Mouse (Mus musculus): Measurements from ENCODE around the gene Rab22a.
"Not testable (repeated sequence)": the region's sequence is repeated elsewhere in the genome, so short reads cannot be mapped to it uniquely, and the experiment has no call there.

Rab22a gene

GRCm38 (mm10) chr2:173672328-173672896 lies 12.9 kb downstream of the Rab22a start:
- DNase-seq (ENCODE audit: low spot score in 2 of 2): no peak

DNA sequence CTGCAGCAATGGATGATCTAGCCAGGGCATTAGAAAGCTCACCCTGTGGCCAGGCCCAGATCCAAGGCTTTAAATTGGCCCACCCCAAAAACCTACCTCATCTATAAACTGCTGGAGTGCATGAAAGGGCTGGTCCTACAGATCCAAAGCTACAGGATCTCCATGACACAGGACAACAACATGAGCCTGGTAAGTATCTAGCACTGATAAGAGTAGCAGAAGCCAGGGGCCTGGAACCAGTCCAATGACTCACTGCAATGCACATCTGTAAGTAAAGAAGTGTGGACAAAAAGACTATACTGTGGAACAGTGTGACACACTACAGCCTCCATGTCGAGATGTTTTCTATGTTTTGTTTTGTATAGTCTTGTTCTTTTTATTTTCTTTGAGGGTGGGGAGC lies 13.9 kb downstream of the Rab22a start:
- DNase-seq (ENCODE audit: low spot score in 2 of 2): no peak

DNA sequence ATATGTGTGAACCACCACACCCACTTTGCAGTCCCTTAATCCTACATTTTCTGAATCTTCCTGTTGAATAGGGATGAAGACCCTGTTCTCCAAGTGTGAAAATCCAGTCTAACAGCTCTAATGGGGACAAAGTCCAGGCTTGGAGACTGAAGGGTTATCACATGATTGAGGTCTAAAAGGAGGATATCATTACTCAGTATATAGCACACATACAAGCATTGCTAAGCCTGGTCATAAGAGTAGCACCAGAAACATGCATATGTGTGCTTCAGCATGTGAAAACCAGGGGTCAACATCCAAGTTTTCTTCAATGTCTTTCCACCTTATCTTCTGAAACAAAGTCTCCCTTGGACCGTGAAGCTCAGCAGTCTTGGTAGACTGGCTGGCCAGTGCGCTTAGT lies 19.0 kb downstream of the Rab22a start:
- no peak for DNase-seq (ENCODE audit: low spot score in 2 of 2)

DNA sequence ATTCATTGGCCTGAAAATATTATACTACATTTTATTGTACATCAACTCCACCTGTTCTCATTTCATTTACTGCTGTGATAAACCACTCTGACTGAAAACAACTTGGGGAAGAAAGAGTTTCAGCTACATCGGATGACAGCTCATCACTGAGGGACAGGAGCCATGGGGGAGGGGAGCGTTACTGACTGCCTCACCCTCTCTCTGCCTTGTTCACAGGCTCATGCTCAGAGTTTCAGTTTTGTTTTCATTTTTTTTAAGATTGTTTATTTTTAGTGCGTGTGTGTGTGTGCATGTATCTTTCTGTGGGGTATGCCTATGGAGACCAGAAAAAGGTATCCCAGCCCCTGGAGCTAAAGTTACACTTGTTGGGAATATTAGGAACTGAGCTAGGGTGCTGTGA lies 19.7 kb downstream of the Rab22a start:
- no peak for DNase-seq (ENCODE audit: low spot score in 2 of 2)

DNA sequence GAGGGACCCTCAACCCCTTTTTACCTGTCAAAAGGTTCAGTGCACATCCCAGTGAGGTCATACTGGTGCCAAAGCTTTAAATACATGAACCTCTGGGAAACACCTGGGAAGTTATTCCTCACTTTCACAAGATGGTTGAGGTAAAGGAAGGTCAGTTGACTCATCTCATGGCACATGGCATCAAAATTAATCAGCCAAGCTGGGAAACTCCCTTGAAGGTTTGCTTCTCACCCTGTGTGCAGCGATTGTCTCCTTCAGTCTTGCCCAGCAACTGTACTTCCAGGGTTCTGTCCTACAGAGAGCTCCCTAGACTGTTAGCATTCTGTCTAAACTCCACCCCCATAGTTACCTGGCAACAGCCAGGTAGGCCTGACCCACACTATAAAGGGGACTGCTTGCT lies 20.6 kb downstream of the Rab22a start:
- DNase-seq (ENCODE audit: low spot score in 2 of 2): no peak

DNA sequence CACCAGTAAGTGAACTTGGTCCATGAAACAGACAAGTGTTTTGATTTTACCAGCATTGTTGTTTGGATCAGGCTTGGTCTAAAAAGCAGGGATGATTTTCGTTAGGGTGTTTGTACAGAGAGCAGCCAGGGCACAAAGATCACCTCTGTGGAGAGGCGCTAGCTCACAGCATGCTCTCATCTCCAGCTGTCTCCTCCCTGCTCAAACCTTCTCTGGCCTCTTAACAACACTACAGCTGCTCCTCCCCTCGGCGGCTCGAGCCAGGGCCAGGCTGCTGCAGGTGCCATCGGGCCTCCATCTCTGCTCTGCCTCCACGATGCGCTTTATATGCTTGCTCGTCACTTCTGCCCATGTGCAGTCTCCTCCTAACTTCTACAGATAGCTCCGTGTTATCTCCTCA lies 23.2 kb downstream of the Rab22a start:
- no peak for DNase-seq (ENCODE audit: low spot score in 2 of 2)

DNA sequence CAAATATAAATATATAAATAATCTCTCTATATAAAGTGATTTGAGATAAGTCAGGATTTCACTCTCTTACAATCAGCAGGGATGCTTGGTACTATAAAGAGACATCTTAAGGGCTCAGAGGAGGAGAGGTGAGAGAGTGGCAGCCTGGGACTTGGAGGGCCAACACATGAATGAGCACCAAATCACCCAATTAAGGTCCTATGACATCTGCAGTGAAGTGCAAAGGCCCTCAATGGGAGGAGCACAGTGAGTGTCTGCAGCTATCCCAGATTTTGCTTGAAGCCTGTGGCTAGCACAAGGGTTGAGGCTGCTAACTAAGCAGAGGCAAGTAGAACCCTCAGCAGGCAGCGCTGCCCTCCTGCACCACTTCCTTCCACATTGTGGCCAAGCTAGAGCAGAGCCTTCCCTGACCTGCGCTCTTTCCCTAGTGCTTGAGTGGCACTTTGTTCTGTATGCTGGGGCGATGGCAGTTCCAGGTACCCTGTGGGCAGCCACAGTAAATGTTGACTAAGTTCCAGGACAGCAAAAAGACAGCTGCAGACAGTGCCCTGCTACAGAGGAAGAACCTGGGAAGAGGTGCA lies 26.3 kb downstream of the Rab22a start:
- no peak for DNase-seq (ENCODE audit: low spot score in 2 of 2)

DNA sequence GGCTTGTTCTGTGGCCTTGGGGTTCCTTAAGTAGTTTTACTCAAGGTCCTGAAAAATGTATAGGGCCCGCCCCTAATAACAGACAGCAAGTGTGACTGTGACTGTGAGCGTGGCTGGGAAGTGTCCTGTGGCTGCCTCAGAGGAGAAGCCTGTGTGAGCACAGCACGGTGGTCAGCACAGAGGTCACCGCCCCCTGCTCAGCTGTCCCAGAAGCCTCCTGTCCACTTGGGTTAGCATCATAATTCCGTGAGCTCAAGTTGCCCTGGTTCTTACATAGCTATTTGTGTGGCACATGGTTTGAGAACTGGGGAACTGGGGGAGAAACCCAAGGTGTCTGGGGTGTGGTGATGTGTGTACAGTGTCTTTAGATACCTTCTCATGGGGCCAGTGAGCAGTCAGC lies 27.8 kb downstream of the Rab22a start:
- no peak for DNase-seq (ENCODE audit: low spot score in 2 of 2)

GRCm38 (mm10) chr2:173689835-173690234 lies 30.3 kb downstream of the Rab22a start:
- DNase-seq (ENCODE audit: low spot score in 2 of 2): no peak

GRCm38 (mm10) chr2:173691748-173692147 lies 32.2 kb downstream of the Rab22a start:
- DNase-seq (ENCODE audit: low spot score in 2 of 2): no peak

DNA sequence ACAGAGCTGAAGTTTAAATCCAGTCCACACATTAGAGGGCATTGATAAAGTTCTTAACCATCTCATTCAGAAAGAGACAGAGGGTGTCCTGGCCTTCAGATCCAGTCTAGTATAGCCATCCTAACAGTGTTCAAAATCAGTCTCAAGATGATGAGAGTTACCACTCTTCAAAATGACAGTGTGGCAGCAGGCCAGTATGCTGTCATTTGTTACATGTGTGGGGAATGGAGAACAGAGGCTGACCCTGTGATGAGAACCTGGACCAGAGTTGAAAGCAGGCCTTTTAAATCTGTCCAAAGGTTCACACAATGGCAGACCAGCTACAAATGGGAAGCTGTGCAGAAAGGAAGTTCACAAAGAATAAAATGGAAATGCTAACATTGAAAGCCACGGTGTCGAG lies 33.1 kb downstream of the Rab22a start:
- DNase-seq (ENCODE audit: low spot score in 2 of 2): no peak

GRCm38 (mm10) chr2:173698850-173699249 lies 39.3 kb downstream of the Rab22a start:
- no peak for DNase-seq (ENCODE audit: low spot score in 2 of 2)

DNA sequence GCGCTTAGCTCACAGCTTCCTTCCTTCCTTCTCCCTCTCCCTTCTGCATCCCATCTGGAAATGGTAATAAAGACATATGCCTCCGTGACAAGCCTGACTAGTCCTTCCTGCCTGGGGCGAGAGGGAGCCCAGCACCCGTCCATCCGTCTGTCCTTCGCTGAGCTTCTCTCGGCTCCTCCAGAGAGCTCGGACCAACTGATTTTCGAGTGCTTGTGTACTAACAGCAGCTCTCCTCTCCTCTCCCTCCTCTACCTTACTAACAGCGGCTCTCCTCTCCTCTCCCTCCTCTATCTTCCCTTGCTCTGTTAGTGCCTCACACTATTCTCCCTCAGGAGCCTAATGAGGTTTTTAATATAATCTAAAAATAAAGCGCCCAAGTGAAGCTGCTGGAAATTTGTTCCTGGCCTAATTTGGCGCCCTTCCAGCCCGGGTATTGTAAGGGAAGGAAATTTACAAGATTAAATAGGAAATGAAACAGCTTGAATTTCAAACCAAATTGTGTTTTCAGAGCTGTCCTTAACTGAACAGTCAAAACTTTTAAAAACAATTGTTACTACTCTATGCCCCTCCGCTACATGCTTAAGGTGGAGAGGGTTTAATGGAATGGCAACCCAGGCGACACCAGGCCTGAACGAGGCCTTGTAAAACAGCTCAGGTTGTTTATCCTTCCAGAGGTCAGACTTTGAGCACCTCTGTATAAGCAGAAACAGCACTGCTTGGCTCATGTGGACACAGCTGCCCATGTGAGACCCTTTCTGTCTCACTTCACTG lies 42.7 kb downstream of the Rab22a start:
- no peak for DNase-seq (ENCODE audit: low spot score in 2 of 2)

GRCm38 (mm10) chr2:173702867-173703237 lies 43.3 kb downstream of the Rab22a start:
- DNase-seq (ENCODE audit: low spot score in 2 of 2): no peak

GRCm38 (mm10) chr2:173705827-173706551 lies 46.4 kb downstream of the Rab22a start:
- DNase-seq (ENCODE audit: low spot score in 2 of 2): no peak

GRCm38 (mm10) chr2:173707626-173708025 lies 48.1 kb downstream of the Rab22a start:
- DNase-seq (ENCODE audit: low spot score in 2 of 2): not testable (repeated sequence)

GRCm38 (mm10) chr2:173710193-173710592 lies 50.6 kb downstream of the Rab22a start:
- no peak for DNase-seq (ENCODE audit: low spot score in 2 of 2)

GRCm38 (mm10) chr2:173712656-173713055 lies 53.1 kb downstream of the Rab22a start:
- DNase-seq (ENCODE audit: low spot score in 2 of 2): no peak

GRCm38 (mm10) chr2:173713241-173713640 lies 53.7 kb downstream of the Rab22a start:
- DNase-seq (ENCODE audit: low spot score in 2 of 2): no peak

GRCm38 (mm10) chr2:173714620-173715218 lies 55.2 kb downstream of the Rab22a start:
- DNase-seq (ENCODE audit: low spot score in 2 of 2): no peak

- no peak for DNase-seq (ENCODE audit: low spot score in 2 of 2)
Observed at GRCm38 (mm10) chr2:173716966-173717365, 57.4 kb downstream of the Rab22a start.

GRCm38 (mm10) chr2:173719115-173719514 lies 59.6 kb downstream of the Rab22a start, which contains the start of gene 1700010B08Rik:
Gene 1700010B08Rik (plus strand): TSS chr2:173719415.
- not testable (repeated sequence) for DNase-seq (ENCODE audit: low spot score in 2 of 2)
